13 mouse cellular contexts compared by ENCODE assay signal in the genomic region with DNA sequence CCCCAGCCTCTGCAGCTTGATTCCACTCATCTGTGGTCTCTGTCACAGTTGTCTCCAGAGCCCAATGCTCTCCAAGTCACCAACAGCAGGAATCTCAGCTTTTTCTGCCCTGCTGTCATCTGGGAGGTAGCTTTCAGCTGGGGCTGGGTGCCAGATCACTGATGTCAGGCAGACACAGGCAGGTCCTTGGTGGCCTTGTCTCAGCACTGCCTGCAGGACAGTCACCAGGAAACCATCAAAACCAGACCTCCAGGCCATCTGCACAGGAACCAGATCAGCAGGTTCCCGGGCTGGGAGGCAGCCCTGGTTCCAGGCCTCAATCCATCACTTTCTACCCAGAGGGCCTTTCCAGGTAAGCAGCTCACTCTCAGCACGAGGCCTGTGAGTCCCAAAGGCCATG. TPM values are rescaled to one million over a fixed set of nuclear protein-coding genes. Genes with fewer than 3 reads are reported as not detected.
A peak's percentile ranks its signal among the peaks of the same experiment; 100 is the strongest.
DNase-seq lines count a peak whose midpoint lies in the region; ATAC-seq and TF ChIP-seq lines count a peak whose summit lies in the region.
"Had no signal": no experiment of that assay in that cellular context is flagged by ENCODE, and none has a peak within 500 bp of the region (broad histone marks: within the 10 kb centered on the region; RNA-seq: fewer than 3 reads in every experiment).

No protein-coding gene starts in this region.

- DNase-seq in kidney, adult 2 months = peak; percentile 34
- DNase-seq in kidney, adult 11 months = no peak
- DNase-seq in urinary bladder, postnatal 25 days (ENCODE audit: low spot score) = peak; percentile 42
- DNase-seq in urinary bladder, adult 2 months (ENCODE audit: low spot score) = no peak
- peak; percentile 56 to 76 for DNase-seq in cerebellum, adult 2 months
- DNase-seq in urinary bladder, postnatal 36 days (ENCODE audit: low spot score in 2 of 2) = peak; percentile 58 to 65
- DNase-seq in layer of hippocampus, adult 18-20 months (ENCODE audit: low spot score in 2 of 2) = no peak
- no peak for DNase-seq in forebrain, postnatal 0 days
- DNase-seq: lung, adult 2 months; right cerebral cortex, adult 18-20 months; thymus, postnatal 36 days had no signal

- ATAC-seq in forebrain, postnatal 0 days = no peak

- TF ChIP-seq CTCF in kidney, adult 2 months (conservative IDR thresholded peaks at IDR 0.05; ENCODE audit: insufficient read depth, insufficient read length, low read depth, low read length) = no peak
- TF ChIP-seq CTCF in cerebellum, adult 2 months (IDR thresholded peaks at IDR 0.05; ENCODE audit: borderline replicate concordance, insufficient read depth, low read depth, low read length) = no peak
- TF ChIP-seq CTCF in forebrain, postnatal 0 days (IDR thresholded peaks at IDR 0.05; ENCODE audit: low read depth) = no peak

- no peak overlapping the region for H3K4me2 ChIP-seq in forebrain, postnatal 0 days (ENCODE audit: low read depth)
- H3K4me2 ChIP-seq: hindbrain, embryonic 13.5 days; neural tube, embryonic 12.5 days had no signal

- no peak overlapping the region for H3K9ac ChIP-seq in forebrain, postnatal 0 days
- H3K9ac ChIP-seq: hindbrain, embryonic 13.5 days; neural tube, embryonic 12.5 days had no signal

- WGBS in kidney, adult 2 months = 40% methylated on average over 2 of the region's 2 CpGs
- 25% methylated on average over 2 of the region's 2 CpGs for WGBS in cerebellum, adult 2 months
- 72% methylated on average over 2 of the region's 2 CpGs for WGBS in forebrain, postnatal 0 days

- no peaks in the 10 kb centered on the region for H3K27me3 ChIP-seq in kidney, adult 2 months (replicated peaks; ENCODE audit: control insufficient read depth, insufficient read depth, low read length)
- no peaks in the 10 kb centered on the region for H3K27me3 ChIP-seq in cerebellum, adult 2 months (ENCODE audit: control insufficient read depth, insufficient read depth, low read length)
- H3K27me3 ChIP-seq in forebrain, postnatal 0 days (ENCODE audit: insufficient read depth, low read length) = no peaks in the 10 kb centered on the region
- H3K27me3 ChIP-seq: hindbrain, embryonic 13.5 days; neural tube, embryonic 12.5 days had no signal

- H3K9me3 ChIP-seq in forebrain, postnatal 0 days (ENCODE audit: low read length) = no peaks in the 10 kb centered on the region
- H3K9me3 ChIP-seq: hindbrain, embryonic 13.5 days; neural tube, embryonic 12.5 days had no signal

- H3K4me1 ChIP-seq in kidney, adult 2 months (ENCODE audit: control insufficient read depth, insufficient read depth, low read length) = peaks cover 71% of the 10 kb centered on the region
- H3K4me1 ChIP-seq in cerebellum, adult 2 months (ENCODE audit: control insufficient read depth, insufficient read depth, low read length) = peaks cover 3% of the 10 kb centered on the region
- no peaks in the 10 kb centered on the region for H3K4me1 ChIP-seq in forebrain, postnatal 0 days (ENCODE audit: insufficient read depth)
- H3K4me1 ChIP-seq: hindbrain, embryonic 13.5 days had no signal

- no peak for TF ChIP-seq POLR2A in kidney, adult 2 months (IDR thresholded peaks at IDR 0.05; ENCODE audit: low read depth, low read length)
- no peak for TF ChIP-seq POLR2A in cerebellum, adult 2 months (IDR thresholded peaks at IDR 0.05; ENCODE audit: borderline replicate concordance, insufficient read depth, low read length)

- H3K4me3 ChIP-seq in kidney, adult 2 months (ENCODE audit: insufficient read depth, low read depth, low read length) = no peak overlapping the region
- no peak overlapping the region for H3K4me3 ChIP-seq in cerebellum, adult 2 months (replicated peaks; ENCODE audit: insufficient read depth, low read depth, low read length)
- H3K4me3 ChIP-seq in forebrain, postnatal 0 days (ENCODE audit: low read depth, low read length) = no peak overlapping the region
- H3K4me3 ChIP-seq: hindbrain, embryonic 13.5 days; neural tube, embryonic 12.5 days had no signal

- no peaks in the 10 kb centered on the region for H3K36me3 ChIP-seq in kidney, adult 2 months (ENCODE audit: control insufficient read depth, insufficient read depth, low read length)
- H3K36me3 ChIP-seq in forebrain, postnatal 0 days (ENCODE audit: insufficient read depth) = no peaks in the 10 kb centered on the region
- H3K36me3 ChIP-seq: hindbrain, embryonic 13.5 days; neural tube, embryonic 12.5 days had no signal

- 0 out of 2 replicates have a peak overlapping the region, but pooled peaks have one; percentile 15 for H3K27ac ChIP-seq in kidney, adult 2 months (ENCODE audit: insufficient read depth, low read depth, low read length)
- H3K27ac ChIP-seq in cerebellum, adult 2 months (ENCODE audit: insufficient read depth, low read length) = no peak overlapping the region
- H3K27ac ChIP-seq in forebrain, postnatal 0 days (ENCODE audit: low read depth, low read length) = no peak overlapping the region
- H3K27ac ChIP-seq: hindbrain, embryonic 13.5 days; neural tube, embryonic 12.5 days had no signal

RNA-seq across cellular contexts. Expression of gene Rab20, which starts 16.7 kb away (rescaled TPM):
- polyA plus RNA-seq in kidney, adult 2 months (2012; rRNA removed) = 74.5 and 76.5 TPM in 2 replicates
- 24.9 and 29.8 TPM in 2 replicates for polyA plus RNA-seq in urinary bladder, adult 2 months (2012; rRNA removed)
- polyA plus RNA-seq in cerebellum, adult 2 months (2012; rRNA removed) = 0.62 and 1.1 TPM in 2 replicates
- total RNA-seq in layer of hippocampus, adult 18-20 months (2021) = under 1 TPM; 0.30 to 0.89 TPM
- total RNA-seq in forebrain, postnatal 0 days (2014; rRNA removed) = 0.95 and 1.2 TPM in 2 replicates
- polyA plus RNA-seq in forebrain, postnatal 0 days (2015; fragmentation: Nextera tagmentation; extraction: Ambion mirVana) = 1.6 and 2.7 TPM in 2 replicates

RNA-seq across cellular contexts. Expression of gene Naxd, which starts 35.5 kb away (rescaled TPM):
- polyA plus RNA-seq in kidney, adult 2 months (2012; rRNA removed) = 111 and 118 TPM in 2 replicates
- 120 and 154 TPM in 2 replicates for polyA plus RNA-seq in urinary bladder, adult 2 months (2012; rRNA removed)
- polyA plus RNA-seq in cerebellum, adult 2 months (2012; rRNA removed) = 105 and 114 TPM in 2 replicates
- 10 to 100 TPM; 56.0 to 59.7 TPM for total RNA-seq in layer of hippocampus, adult 18-20 months (2021)
- 89.1 and 111 TPM in 2 replicates for total RNA-seq in forebrain, postnatal 0 days (2014; rRNA removed)
- 130 and 134 TPM in 2 replicates for polyA plus RNA-seq in forebrain, postnatal 0 days (2015; fragmentation: Nextera tagmentation; extraction: Ambion mirVana)

Comparison
In these comparisons a context has a peak if more than half of its experiments do, and no peak if none do; other contexts are left out.
1. DNase-seq: peak in kidney, adult 2 months (single experiment), urinary bladder, postnatal 25 days (single experiment), cerebellum, adult 2 months (2 of 2) and urinary bladder, postnatal 36 days (2 of 2); none in kidney, adult 11 months (single experiment), urinary bladder, adult 2 months (single experiment), layer of hippocampus, adult 18-20 months (0 of 2) and forebrain, postnatal 0 days (single experiment).